Mouse (Mus musculus): ENCODE results near the gene Vmn1r177.
"Not testable (repeated sequence)": the region's sequence is repeated elsewhere in the genome, so short reads cannot be mapped to it uniquely, and the experiment has no call there.

The Vmn1r177 gene

GRCm38 (mm10) chr7:23866349-23866748 lies at the start of gene Vmn1r177:
Gene Vmn1r177 (minus strand): TSS chr7:23866449.
- not testable (repeated sequence) for DNase-seq (ENCODE audit: low read depth, low spot score)

GRCm38 (mm10) chr7:23891709-23892108 lies 25.5 kb upstream of the Vmn1r177 start, which contains the start of gene Vmn1r178:
Gene Vmn1r178 (plus strand): TSS chr7:23892009.
- DNase-seq (ENCODE audit: low read depth, low spot score) = no peak

GRCm38 (mm10) chr7:23876918-23877317 lies 10.7 kb upstream of the Vmn1r177 start:
- DNase-seq (ENCODE audit: low read depth, low spot score) = not testable (repeated sequence)

- not testable (repeated sequence) for DNase-seq (ENCODE audit: low read depth, low spot score)
Measured at GRCm38 (mm10) chr7:23837272-23837671, 29.0 kb downstream of the Vmn1r177 start, which contains the start of gene Vmn1r176. Gene Vmn1r176 (minus strand): TSS chr7:23837372.

Measured in A20 (cell line).